Mouse (Mus musculus) olfactory bulb, adult 2 months (tissue): ENCODE results near the gene Sept1.

Source experiments
- CTCF ChIP-seq: fragments of 200-500 bp; IDR thresholded peaks from 2 replicates; pipeline ENCODE4 v1.5.1; 2012; ENCODE audit warnings: low read depth, mild to moderate bottlenecking, low read length, moderate library complexity; ENCODE audit not compliant: insufficient read depth
- POLR2A ChIP-seq: fragments of 200-500 bp; IDR thresholded peaks from 2 replicates; pipeline ENCODE4 v1.6.1; 2012; ENCODE audit warnings: mild to moderate bottlenecking, low read depth, low read length, moderate library complexity; ENCODE audit not compliant: insufficient read depth

DNA sequence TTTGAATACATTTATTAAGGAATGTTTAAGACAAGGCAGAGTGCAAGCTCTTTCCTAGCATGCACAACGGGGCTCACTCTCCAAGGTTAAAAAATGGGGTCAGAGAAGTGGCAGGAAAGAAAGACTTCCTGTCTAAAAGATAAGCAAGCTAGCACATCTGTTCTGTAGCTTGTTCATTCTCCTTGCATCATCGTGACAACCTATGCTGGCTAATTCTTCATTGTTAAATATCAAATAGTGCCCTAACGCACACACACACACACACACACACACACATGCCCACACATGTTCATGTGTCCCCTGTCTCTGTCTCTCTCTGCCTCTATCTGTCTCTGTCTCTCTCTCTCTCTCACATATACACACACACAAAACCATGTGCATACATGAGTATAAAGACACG is 48.2 kb upstream of the Sept1 start:
- TF ChIP-seq POLR2A (no peak), CTCF (no peak)
